Mouse (Mus musculus): ENCODE data around the gene Treml1. TPM values are rescaled to one million over a fixed set of nuclear protein-coding genes. Genes with fewer than 3 reads are reported as not detected.

The Treml1 gene
- total and polyA plus RNA-seq, 3 experiments: 0.34 to 6.7 TPM; not detected in 1

GRCm38 (mm10) chr17:48362346-48362745, 2.6 kb downstream of the Treml1 start:
- Histone ChIP-seq H3K4me1 (ENCODE audit: insufficient read depth, low read depth, low read length) (peaks cover 29% of the 10 kb centered on the region), H3K9me3 (replicated peaks) (no peaks in the 10 kb centered on the region), H3K4me3 (ENCODE audit: low read depth, low read length) (no peak overlapping the region), H3K27me3 (ENCODE audit: insufficient read depth, low read length) (peaks cover 28% of the 10 kb centered on the region), H3K36me3 (replicated peaks) (no peaks in the 10 kb centered on the region)
- DNase-seq (ENCODE audit: low spot score): no peak
- TF ChIP-seq CTCF (IDR thresholded peaks at IDR 0.05; ENCODE audit: low read depth, low read length): no peak
- TF ChIP-seq GATA2 (IDR thresholded peaks at IDR 0.05; ENCODE audit: borderline replicate concordance, low read depth, low read length): no peak
- TF ChIP-seq TAL1 (conservative IDR thresholded peaks at IDR 0.05; ENCODE audit: low read depth, low read length): no peak
- TF ChIP-seq GATA1 (IDR thresholded peaks at IDR 0.05; ENCODE audit: borderline replicate concordance, low read length): no peak
- TF ChIP-seq POLR2AphosphoS5 (IDR thresholded peaks at IDR 0.05; ENCODE audit: insufficient replicate concordance, low read depth, low read length): no peak
- ATAC-seq (ENCODE audit: extremely low read depth, insufficient number of reproducible peaks, low FRiP score, poor library complexity, severe bottlenecking): no peak

- peaks cover 28% of the 10 kb centered on the region for H3K27me3 ChIP-seq (ENCODE audit: insufficient read depth, low read length)
- ATAC-seq (ENCODE audit: extremely low read depth, insufficient number of reproducible peaks, low FRiP score, poor library complexity, severe bottlenecking) (no peak), DNase-seq (ENCODE audit: low spot score) (no peak)
- TF ChIP-seq GATA2 (IDR thresholded peaks at IDR 0.05; ENCODE audit: borderline replicate concordance, low read depth, low read length) (no peak), TAL1 (conservative IDR thresholded peaks at IDR 0.05; ENCODE audit: low read depth, low read length) (no peak), GATA1 (IDR thresholded peaks at IDR 0.05; ENCODE audit: borderline replicate concordance, low read length) (no peak), POLR2AphosphoS5 (IDR thresholded peaks at IDR 0.05; ENCODE audit: insufficient replicate concordance, low read depth, low read length) (no peak), CTCF (IDR thresholded peaks at IDR 0.05; ENCODE audit: low read depth, low read length) (no peak)
- peaks cover 29% of the 10 kb centered on the region for H3K4me1 ChIP-seq (ENCODE audit: insufficient read depth, low read depth, low read length)
- no peak overlapping the region for H3K4me3 ChIP-seq (ENCODE audit: low read depth, low read length)
- H3K36me3 ChIP-seq (replicated peaks): no peaks in the 10 kb centered on the region
- no peaks in the 10 kb centered on the region for H3K9me3 ChIP-seq (replicated peaks)
Observed at GRCm38 (mm10) chr17:48362966-48363365, 3.2 kb downstream of the Treml1 start.

GRCm38 (mm10) chr17:48363421-48363965, 3.8 kb downstream of the Treml1 start:
- no peaks in the 10 kb centered on the region for H3K9me3 ChIP-seq (replicated peaks)
- no peak for ATAC-seq (ENCODE audit: extremely low read depth, insufficient number of reproducible peaks, low FRiP score, poor library complexity, severe bottlenecking)
- TF ChIP-seq TAL1 (conservative IDR thresholded peaks at IDR 0.05; ENCODE audit: low read depth, low read length): no peak
- TF ChIP-seq CTCF (IDR thresholded peaks at IDR 0.05; ENCODE audit: low read depth, low read length): no peak
- no peak for TF ChIP-seq GATA1 (IDR thresholded peaks at IDR 0.05; ENCODE audit: borderline replicate concordance, low read length)
- no peak for TF ChIP-seq POLR2AphosphoS5 (IDR thresholded peaks at IDR 0.05; ENCODE audit: insufficient replicate concordance, low read depth, low read length)
- TF ChIP-seq GATA2 (IDR thresholded peaks at IDR 0.05; ENCODE audit: borderline replicate concordance, low read depth, low read length): no peak
- no peaks in the 10 kb centered on the region for H3K36me3 ChIP-seq (replicated peaks)
- peaks cover 29% of the 10 kb centered on the region for H3K4me1 ChIP-seq (ENCODE audit: insufficient read depth, low read depth, low read length)
- no peak overlapping the region for H3K4me3 ChIP-seq (ENCODE audit: low read depth, low read length)
- H3K27me3 ChIP-seq (ENCODE audit: insufficient read depth, low read length): peaks cover 31% of the 10 kb centered on the region
- no peak for DNase-seq (ENCODE audit: low spot score)

GRCm38 (mm10) chr17:48365511-48366155, 5.9 kb downstream of the Treml1 start:
- H3K4me3 ChIP-seq (ENCODE audit: low read depth, low read length): no peak overlapping the region
- peaks cover 32% of the 10 kb centered on the region for H3K27me3 ChIP-seq (ENCODE audit: insufficient read depth, low read length)
- ATAC-seq (ENCODE audit: extremely low read depth, insufficient number of reproducible peaks, low FRiP score, poor library complexity, severe bottlenecking): no peak
- no peaks in the 10 kb centered on the region for H3K9me3 ChIP-seq (replicated peaks)
- no peaks in the 10 kb centered on the region for H3K36me3 ChIP-seq (replicated peaks)
- no peak for DNase-seq (ENCODE audit: low spot score)
- no peak for TF ChIP-seq GATA1 (IDR thresholded peaks at IDR 0.05; ENCODE audit: borderline replicate concordance, low read length)
- TF ChIP-seq GATA2 (IDR thresholded peaks at IDR 0.05; ENCODE audit: borderline replicate concordance, low read depth, low read length): no peak
- no peak for TF ChIP-seq POLR2AphosphoS5 (IDR thresholded peaks at IDR 0.05; ENCODE audit: insufficient replicate concordance, low read depth, low read length)
- TF ChIP-seq CTCF (IDR thresholded peaks at IDR 0.05; ENCODE audit: low read depth, low read length): no peak
- TF ChIP-seq TAL1 (conservative IDR thresholded peaks at IDR 0.05; ENCODE audit: low read depth, low read length): no peak
- peaks cover 13% of the 10 kb centered on the region; the same call in 1 of the 2 replicates for H3K4me1 ChIP-seq (ENCODE audit: insufficient read depth, low read depth, low read length)

- H3K4me1 ChIP-seq (ENCODE audit: insufficient read depth, low read depth, low read length): peaks cover 8% of the 10 kb centered on the region; the same call in 1 of the 2 replicates
- no peaks in the 10 kb centered on the region for H3K36me3 ChIP-seq (replicated peaks)
- no peak for ATAC-seq (ENCODE audit: extremely low read depth, insufficient number of reproducible peaks, low FRiP score, poor library complexity, severe bottlenecking)
- no peak overlapping the region for H3K4me3 ChIP-seq (ENCODE audit: low read depth, low read length)
- H3K9me3 ChIP-seq (replicated peaks): no peaks in the 10 kb centered on the region
- TF ChIP-seq GATA1 (IDR thresholded peaks at IDR 0.05; ENCODE audit: borderline replicate concordance, low read length): no peak
- TF ChIP-seq POLR2AphosphoS5 (IDR thresholded peaks at IDR 0.05; ENCODE audit: insufficient replicate concordance, low read depth, low read length): no peak
- no peak for TF ChIP-seq GATA2 (IDR thresholded peaks at IDR 0.05; ENCODE audit: borderline replicate concordance, low read depth, low read length)
- TF ChIP-seq CTCF (IDR thresholded peaks at IDR 0.05; ENCODE audit: low read depth, low read length): no peak
- no peak for TF ChIP-seq TAL1 (conservative IDR thresholded peaks at IDR 0.05; ENCODE audit: low read depth, low read length)
- peaks cover 32% of the 10 kb centered on the region for H3K27me3 ChIP-seq (ENCODE audit: insufficient read depth, low read length)
- DNase-seq (ENCODE audit: low spot score): no peak
Observed at GRCm38 (mm10) chr17:48366806-48367205, 7.1 kb downstream of the Treml1 start.

- Histone ChIP-seq H3K9me3 (replicated peaks) (no peaks in the 10 kb centered on the region; the same call in 1 of the 2 replicates), H3K4me3 (ENCODE audit: low read depth, low read length) (no peak overlapping the region), H3K4me1 (ENCODE audit: insufficient read depth, low read depth, low read length) (no peaks in the 10 kb centered on the region)
Observed at GRCm38 (mm10) chr17:48371621-48372020, 11.9 kb downstream of the Treml1 start.

More at GRCm38 (mm10) chr17:48371621-48372020, 11.9 kb downstream of the Treml1 start:
- DNase-seq (ENCODE audit: low spot score): no peak
- no peaks in the 10 kb centered on the region for H3K36me3 ChIP-seq (replicated peaks)
- TF ChIP-seq CTCF (IDR thresholded peaks at IDR 0.05; ENCODE audit: low read depth, low read length) (no peak), GATA2 (IDR thresholded peaks at IDR 0.05; ENCODE audit: borderline replicate concordance, low read depth, low read length) (no peak), TAL1 (conservative IDR thresholded peaks at IDR 0.05; ENCODE audit: low read depth, low read length) (no peak), GATA1 (IDR thresholded peaks at IDR 0.05; ENCODE audit: borderline replicate concordance, low read length) (no peak), POLR2AphosphoS5 (IDR thresholded peaks at IDR 0.05; ENCODE audit: insufficient replicate concordance, low read depth, low read length) (no peak)
- no peak for ATAC-seq (ENCODE audit: extremely low read depth, insufficient number of reproducible peaks, low FRiP score, poor library complexity, severe bottlenecking)
- peaks cover 8% of the 10 kb centered on the region; the same call in 1 of the 2 replicates for H3K27me3 ChIP-seq (ENCODE audit: insufficient read depth, low read length)

Measured in G1E (cell line).